ENCODE assay signal across 21 mouse cellular contexts in the genomic region with DNA sequence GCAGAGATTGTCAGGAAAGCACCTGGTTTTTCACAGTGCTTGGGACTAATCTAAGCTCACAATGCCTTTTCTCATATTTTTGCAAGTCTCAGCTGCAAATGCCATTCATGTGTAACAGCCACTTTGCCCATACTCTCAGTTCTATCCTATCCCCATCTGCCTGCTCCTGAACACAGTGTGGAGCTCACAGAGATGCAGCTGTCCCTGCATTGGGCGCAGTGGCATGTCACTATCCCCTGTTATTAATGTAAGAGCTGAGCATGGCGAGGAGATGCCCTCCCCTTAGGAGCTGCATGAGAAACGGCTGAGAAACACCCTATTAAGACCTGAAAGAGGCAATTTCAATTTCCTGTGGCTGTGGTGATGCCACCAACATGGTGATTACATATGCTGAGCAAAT.
A peak's percentile ranks its signal among the peaks of the same experiment; 100 is the strongest.
DNase-seq lines count a peak whose midpoint lies in the region; ATAC-seq and TF ChIP-seq lines count a peak whose summit lies in the region.
"Had no signal": no experiment of that assay in that cellular context is flagged by ENCODE, and none has a peak within 500 bp of the region (broad histone marks: within the 10 kb centered on the region; RNA-seq: fewer than 3 reads in every experiment).

No protein-coding gene starts in this region.

- whole genome bisulfite sequencing in forebrain, embryonic 16.5 days = 64% methylated on average over 3 of the region's 3 CpGs
- WGBS in forebrain, embryonic 10.5 days = 76% methylated on average over 3 of the region's 3 CpGs
- 72% methylated on average over 3 of the region's 3 CpGs for WGBS in midbrain, postnatal 0 days
- WGBS in midbrain, embryonic 11.5 days = 78% methylated on average over 3 of the region's 3 CpGs
- WGBS in intestine, embryonic 15.5 days = 79% methylated on average over 3 of the region's 3 CpGs

- no peaks in the 10 kb centered on the region for H3K4me1 ChIP-seq in forebrain, embryonic 16.5 days (replicated peaks; ENCODE audit: control insufficient read depth, insufficient read depth, low read length)
- H3K4me1 ChIP-seq in forebrain, embryonic 10.5 days = no peaks in the 10 kb centered on the region
- H3K4me1 ChIP-seq in midbrain, postnatal 0 days (ENCODE audit: insufficient read depth, low read length) = no peaks in the 10 kb centered on the region
- H3K4me1 ChIP-seq in midbrain, embryonic 11.5 days (ENCODE audit: control insufficient read depth, insufficient read depth, low read length) = no peaks in the 10 kb centered on the region
- H3K4me1 ChIP-seq in intestine, embryonic 15.5 days (replicated peaks) = no peaks in the 10 kb centered on the region
- H3K4me1 ChIP-seq: embryonic facial prominence, embryonic 12.5 days; forebrain, embryonic 13.5 days; heart, embryonic 15.5 days; hindbrain, embryonic 15.5 days had no signal

- ATAC-seq in forebrain, embryonic 16.5 days = peak; percentile 43; the same call in 1 of the 2 replicates
- no peak for ATAC-seq in midbrain, postnatal 0 days (ENCODE audit: low FRiP score)
- ATAC-seq in midbrain, embryonic 11.5 days (ENCODE audit: low FRiP score) = no peak
- no peak for ATAC-seq in intestine, embryonic 15.5 days
- ATAC-seq: forebrain, embryonic 13.5 days had no signal

- no peak overlapping the region for H3K4me2 ChIP-seq in forebrain, embryonic 16.5 days (ENCODE audit: low read length)
- H3K4me2 ChIP-seq in midbrain, postnatal 0 days (ENCODE audit: low read depth, low read length, poor library complexity, severe bottlenecking) = no peak overlapping the region
- H3K4me2 ChIP-seq in midbrain, embryonic 11.5 days = no peak overlapping the region
- H3K4me2 ChIP-seq in intestine, embryonic 15.5 days (replicated peaks) = no peak overlapping the region
- H3K4me2 ChIP-seq: embryonic facial prominence, embryonic 12.5 days; forebrain, embryonic 13.5 days; heart, embryonic 11.5 days; heart, embryonic 15.5 days; hindbrain, embryonic 15.5 days had no signal

- no peak overlapping the region for H3K27ac ChIP-seq in forebrain, embryonic 16.5 days (ENCODE audit: low read length)
- H3K27ac ChIP-seq in forebrain, embryonic 10.5 days = no peak overlapping the region
- H3K27ac ChIP-seq in midbrain, postnatal 0 days (ENCODE audit: low read depth, low read length) = no peak overlapping the region
- H3K27ac ChIP-seq in midbrain, embryonic 11.5 days (ENCODE audit: low read depth, low read length) = no peak overlapping the region
- H3K27ac ChIP-seq in intestine, embryonic 15.5 days = no peak overlapping the region
- H3K27ac ChIP-seq: embryonic facial prominence, embryonic 12.5 days; forebrain, embryonic 13.5 days; heart, embryonic 15.5 days; hindbrain, embryonic 15.5 days had no signal

- no peaks in the 10 kb centered on the region for H3K27me3 ChIP-seq in forebrain, embryonic 16.5 days (replicated peaks; ENCODE audit: control insufficient read depth, insufficient read depth, low read length)
- no peaks in the 10 kb centered on the region for H3K27me3 ChIP-seq in forebrain, embryonic 10.5 days (ENCODE audit: poor library complexity, severe bottlenecking)
- H3K27me3 ChIP-seq in midbrain, postnatal 0 days (ENCODE audit: insufficient read depth, low read length) = no peaks in the 10 kb centered on the region
- no peaks in the 10 kb centered on the region for H3K27me3 ChIP-seq in midbrain, embryonic 11.5 days (ENCODE audit: control insufficient read depth, insufficient read depth, low read length)
- H3K27me3 ChIP-seq in intestine, embryonic 15.5 days (replicated peaks) = no peaks in the 10 kb centered on the region
- H3K27me3 ChIP-seq: embryonic facial prominence, embryonic 12.5 days; forebrain, embryonic 13.5 days; heart, embryonic 15.5 days; hindbrain, embryonic 15.5 days had no signal

- H3K9me3 ChIP-seq in forebrain, embryonic 16.5 days (ENCODE audit: control insufficient read depth, low read length) = no peaks in the 10 kb centered on the region
- H3K9me3 ChIP-seq in forebrain, embryonic 10.5 days = no peaks in the 10 kb centered on the region
- no peaks in the 10 kb centered on the region for H3K9me3 ChIP-seq in midbrain, postnatal 0 days (ENCODE audit: low read length)
- no peaks in the 10 kb centered on the region for H3K9me3 ChIP-seq in midbrain, embryonic 11.5 days (ENCODE audit: control insufficient read depth, low read length)
- H3K9me3 ChIP-seq in intestine, embryonic 15.5 days = no peaks in the 10 kb centered on the region
- H3K9me3 ChIP-seq: embryonic facial prominence, embryonic 12.5 days; forebrain, embryonic 13.5 days; heart, embryonic 15.5 days; hindbrain, embryonic 15.5 days had no signal

- no peak overlapping the region for H3K9ac ChIP-seq in forebrain, embryonic 16.5 days (replicated peaks; ENCODE audit: low read depth, low read length)
- no peak overlapping the region for H3K9ac ChIP-seq in midbrain, postnatal 0 days (replicated peaks; ENCODE audit: low read length, poor library complexity, severe bottlenecking)
- H3K9ac ChIP-seq in midbrain, embryonic 11.5 days (ENCODE audit: low read length) = no peak overlapping the region
- H3K9ac ChIP-seq in intestine, embryonic 15.5 days = no peak overlapping the region
- H3K9ac ChIP-seq: embryonic facial prominence, embryonic 12.5 days; forebrain, embryonic 13.5 days; heart, embryonic 15.5 days; hindbrain, embryonic 15.5 days had no signal

- H3K36me3 ChIP-seq in forebrain, embryonic 16.5 days (ENCODE audit: control insufficient read depth, insufficient read depth) = no peaks in the 10 kb centered on the region
- no peaks in the 10 kb centered on the region for H3K36me3 ChIP-seq in forebrain, embryonic 10.5 days (replicated peaks)
- no peaks in the 10 kb centered on the region for H3K36me3 ChIP-seq in midbrain, postnatal 0 days (ENCODE audit: insufficient read depth, low read length)
- no peaks in the 10 kb centered on the region for H3K36me3 ChIP-seq in midbrain, embryonic 11.5 days (ENCODE audit: control insufficient read depth, insufficient read depth, low read length)
- H3K36me3 ChIP-seq in intestine, embryonic 15.5 days = no peaks in the 10 kb centered on the region
- H3K36me3 ChIP-seq: embryonic facial prominence, embryonic 12.5 days; heart, embryonic 15.5 days; hindbrain, embryonic 15.5 days had no signal

- no peak for DNase-seq in forebrain, embryonic 10.5 days (ENCODE audit: extremely low spot score, low spot score)
- peak; percentile 9 for DNase-seq in layer of hippocampus, adult 9-11 months
- DNase-seq in layer of hippocampus, adult 11-12 months (ENCODE audit: low spot score) = no peak
- DNase-seq in midbrain, postnatal 0 days (ENCODE audit: low spot score) = peak; percentile 15
- no peak for DNase-seq in midbrain, embryonic 11.5 days (ENCODE audit: low spot score, missing footprints)
- DNase-seq in brain, embryonic 14.5 days (ENCODE audit: low read depth) = peak; percentile 32
- DNase-seq: adrenal gland, postnatal 10 days; cerebellum, adult 18-20 months; cerebellum, adult 9-11 months; embryo, embryonic 11 days; gastrocnemius, postnatal 10 days; heart, adult 18-20 months; heart, postnatal 14 days; kidney, adult 18-20 months had no signal

- TF ChIP-seq POLR2A in brain, embryonic 14.5 days (IDR thresholded peaks at IDR 0.05; ENCODE audit: borderline replicate concordance, extremely low read depth, insufficient read depth, insufficient read length, poor library complexity, severe bottlenecking) = no peak

- TF ChIP-seq CTCF in midbrain, postnatal 0 days (IDR thresholded peaks at IDR 0.05) = no peak
- no peak for TF ChIP-seq CTCF in brain, embryonic 14.5 days (IDR thresholded peaks at IDR 0.05; ENCODE audit: borderline replicate concordance, extremely low read depth, insufficient read depth, insufficient read length)

- H3K4me3 ChIP-seq in forebrain, embryonic 16.5 days (replicated peaks; ENCODE audit: low read length) = no peak overlapping the region
- no peak overlapping the region for H3K4me3 ChIP-seq in forebrain, embryonic 10.5 days
- no peak overlapping the region for H3K4me3 ChIP-seq in midbrain, postnatal 0 days (ENCODE audit: low read depth, low read length)
- no peak overlapping the region for H3K4me3 ChIP-seq in midbrain, embryonic 11.5 days (ENCODE audit: low read depth, low read length)
- no peak overlapping the region for H3K4me3 ChIP-seq in intestine, embryonic 15.5 days (replicated peaks)
- H3K4me3 ChIP-seq: embryonic facial prominence, embryonic 12.5 days; forebrain, embryonic 13.5 days; heart, embryonic 15.5 days; hindbrain, embryonic 15.5 days had no signal

Comparison
In these comparisons a context has a peak if more than half of its experiments do, and no peak if none do; other contexts are left out.
1. DNase-seq: peak in layer of hippocampus, adult 9-11 months (single experiment), midbrain, postnatal 0 days (single experiment) and brain, embryonic 14.5 days (single experiment); none in forebrain, embryonic 10.5 days (single experiment), layer of hippocampus, adult 11-12 months (single experiment) and midbrain, embryonic 11.5 days (single experiment).